Comparison of ENCODE assay signal across 8 mouse cellular contexts in the genomic region with DNA sequence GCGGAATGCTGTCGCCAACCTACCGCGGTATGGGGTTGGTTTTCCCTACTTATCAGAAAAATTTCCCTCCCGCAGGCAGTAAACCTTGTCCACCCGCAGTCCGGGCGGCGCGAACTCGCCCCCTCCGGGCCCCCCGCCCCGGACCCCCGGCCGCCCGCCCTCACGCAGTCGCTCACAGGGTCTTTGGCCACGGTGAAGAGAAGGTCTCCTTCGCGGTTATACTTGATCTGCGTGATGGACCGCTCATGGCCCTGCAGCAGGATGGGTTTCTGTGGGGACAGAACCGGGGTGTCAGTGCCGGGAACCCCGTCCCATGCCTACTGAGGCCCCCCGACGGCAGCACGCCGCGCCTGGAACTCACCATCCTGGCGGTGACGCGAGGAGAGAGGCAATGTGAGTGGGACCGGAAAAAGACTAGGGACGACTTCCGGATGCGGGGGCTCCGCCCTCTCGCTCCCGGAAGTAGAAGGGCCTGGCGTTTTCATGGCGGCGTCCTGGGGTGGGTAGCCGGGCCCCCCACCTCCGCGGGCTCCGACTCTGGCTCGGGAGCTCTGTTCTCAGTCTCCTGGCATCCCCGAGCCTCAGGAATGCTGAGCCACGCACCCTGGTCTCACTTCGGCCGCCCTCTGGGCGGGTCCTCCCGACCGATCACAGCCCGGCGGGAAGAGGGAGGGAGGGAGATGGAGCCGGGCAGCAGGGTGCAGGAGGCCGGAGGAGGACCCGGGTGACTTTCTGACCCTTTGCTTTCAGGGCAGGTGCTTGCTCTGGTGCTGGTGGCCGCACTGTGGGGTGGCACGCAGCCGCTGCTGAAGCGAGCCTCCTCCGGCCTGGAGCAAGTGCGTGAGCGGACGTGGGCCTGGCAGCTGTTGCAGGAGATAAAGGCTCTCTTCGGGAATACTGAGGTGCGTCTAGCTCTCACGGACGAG. TPM values are rescaled to one million over a fixed set of nuclear protein-coding genes. Genes with fewer than 3 reads are reported as not detected.
DNase-seq lines count a peak whose midpoint lies in the region; ATAC-seq lines count a peak whose summit lies in the region.

A gene (minus strand): TSS at position 416 of the 926 bp plus-strand sequence.
A gene (plus strand): TSS at position 436 of the 926 bp plus-strand sequence.

- H3K4me1 ChIP-seq in hindbrain, embryonic 11.5 days (replicated peaks; ENCODE audit: control insufficient read depth, insufficient read depth, low read length): peaks cover 12% of the 10 kb centered on the region; the same call in 1 of the 2 replicates

- no peaks in the 10 kb centered on the region for H3K27me3 ChIP-seq in hindbrain, embryonic 11.5 days (ENCODE audit: control insufficient read depth, insufficient read depth, low read length)

- H3K4me2 ChIP-seq in hindbrain, embryonic 11.5 days (replicated peaks; ENCODE audit: low read depth, low read length): peak within 1 kb of the TSS; percentile 81

- H3K36me3 ChIP-seq in hindbrain, embryonic 11.5 days (ENCODE audit: control insufficient read depth, insufficient read depth, low read length): no peaks in the 10 kb centered on the region

- under 1% methylated on average over 70 of the region's 74 CpGs for WGBS in hindbrain, embryonic 11.5 days

- no peaks in the 10 kb centered on the region for H3K9me3 ChIP-seq in hindbrain, embryonic 11.5 days (ENCODE audit: control insufficient read depth, low read length)

- DNase-seq in T-cell, adult 2 months (ENCODE audit: low spot score): peak; percentile 90
- DNase-seq in cerebellum, postnatal 10 days: peak; percentile 88 to 90
- peak; percentile 75 to 83 for DNase-seq in frontal cortex, postnatal 10 days (ENCODE audit: low spot score in 2 of 2)
- DNase-seq in hindbrain, embryonic 11.5 days (ENCODE audit: low spot score): peak; percentile 88
- DNase-seq in layer of hippocampus, postnatal 25 days (ENCODE audit: extremely low spot score in 1 of 2, low spot score in 1 of 2): peak; percentile 66 to 72
- DNase-seq in lung, postnatal 4 days: peak; percentile 90 to 91
- DNase-seq in retina, postnatal 1 day: peak; percentile 92
- peak; percentile 86 for DNase-seq in thymus, postnatal 4 days

- H3K4me3 ChIP-seq in hindbrain, embryonic 11.5 days (ENCODE audit: low read depth, low read length): peak within 1 kb of the TSS; percentile 100

- peak within 1 kb of the TSS; percentile 96 for H3K9ac ChIP-seq in hindbrain, embryonic 11.5 days (ENCODE audit: low read depth, low read length)

- peak; percentile 84 for ATAC-seq in hindbrain, embryonic 11.5 days (ENCODE audit: low FRiP score)

- peak within 1 kb of the TSS; percentile 71 for H3K27ac ChIP-seq in hindbrain, embryonic 11.5 days (ENCODE audit: low read depth, low read length)

RNA-seq across cellular contexts. Expression of the first gene that starts in this region (rescaled TPM):
- 274 TPM in 2 replicates for polyA plus RNA-seq in hindbrain, embryonic 11.5 days (2014; fragmentation: Nextera tagmentation; extraction: Ambion mirVana)
- 100 to 1,000 TPM; 128 TPM for total RNA-seq in layer of hippocampus, postnatal 25 days (2021)

RNA-seq across cellular contexts. Expression of the second gene that starts in this region (rescaled TPM):
- polyA plus RNA-seq in hindbrain, embryonic 11.5 days (2014; fragmentation: Nextera tagmentation; extraction: Ambion mirVana): 177 and 195 TPM in 2 replicates
- total RNA-seq in layer of hippocampus, postnatal 25 days (2021): 10 to 100 TPM; 78.8 to 80.7 TPM

Comparison
In these comparisons a context has a peak if more than half of its experiments do, and no peak if none do; other contexts are left out.
1. Peak in every context shown above with its lines: DNase-seq, ATAC-seq, H3K4me3 ChIP-seq and H3K27ac ChIP-seq.